Comparison of ENCODE assay signal across 7 mouse cellular contexts in genomic region chr6:39256304-39257103, GRCm38 (mm10). TPM values are rescaled to one million over a fixed set of nuclear protein-coding genes. Genes with fewer than 3 reads are reported as not detected.
A peak's percentile ranks its signal among the peaks of the same experiment; 100 is the strongest.
DNase-seq lines count a peak whose midpoint lies in the region; ATAC-seq lines count a peak whose summit lies in the region.

No protein-coding gene starts in this region.

- peak overlapping the region; percentile 53 for H3K4me3 ChIP-seq in intestine, embryonic 15.5 days (replicated peaks)
- peak overlapping the region; percentile 42 for H3K4me3 ChIP-seq in limb, embryonic 11.5 days (ENCODE audit: low read depth, low read length)
- H3K4me3 ChIP-seq in midbrain, embryonic 10.5 days, result peak overlapping the region; percentile 53
- H3K4me3 ChIP-seq in stomach, embryonic 14.5 days (ENCODE audit: low read depth, low read length), result peak overlapping the region; percentile 48

- H3K27me3 ChIP-seq in intestine, embryonic 15.5 days (replicated peaks), result no peaks in the 10 kb centered on the region
- H3K27me3 ChIP-seq in limb, embryonic 11.5 days (ENCODE audit: control insufficient read depth, insufficient read depth, low read length), result no peaks in the 10 kb centered on the region
- peaks cover 33% of the 10 kb centered on the region for H3K27me3 ChIP-seq in midbrain, embryonic 10.5 days (ENCODE audit: low read depth, poor library complexity, severe bottlenecking)
- H3K27me3 ChIP-seq in stomach, embryonic 14.5 days (ENCODE audit: control insufficient read depth, insufficient read depth, low read length), result no peaks in the 10 kb centered on the region

- peak; percentile 60 for DNase-seq in brain, adult 2 months (ENCODE audit: low read depth, low spot score)
- DNase-seq in embryo, embryonic 11.5 days (ENCODE audit: low read depth, low spot score), result peak; percentile 66
- peak; percentile 73 to 81 for DNase-seq in heart, adult 18-20 months
- DNase-seq in limb, embryonic 11.5 days (ENCODE audit: low spot score), result peak; percentile 88
- DNase-seq in midbrain, embryonic 10.5 days (ENCODE audit: low spot score), result peak; percentile 91

- peak overlapping the region; percentile 63 for H3K27ac ChIP-seq in intestine, embryonic 15.5 days
- H3K27ac ChIP-seq in limb, embryonic 11.5 days (replicated peaks; ENCODE audit: low read depth, low read length), result peak overlapping the region; percentile 56; the same call in 1 of the 2 replicates
- peak overlapping the region; percentile 85 for H3K27ac ChIP-seq in midbrain, embryonic 10.5 days (replicated peaks)
- H3K27ac ChIP-seq in stomach, embryonic 14.5 days (ENCODE audit: low read length), result peak overlapping the region; percentile 39; the same call in 1 of the 2 replicates

- peak overlapping the region; percentile 50 for H3K9ac ChIP-seq in intestine, embryonic 15.5 days
- H3K9ac ChIP-seq in limb, embryonic 11.5 days (ENCODE audit: low read length), result peak overlapping the region; percentile 64
- peak overlapping the region; percentile 40 for H3K9ac ChIP-seq in stomach, embryonic 14.5 days (replicated peaks; ENCODE audit: low read depth, low read length)

- WGBS in intestine, embryonic 15.5 days, result 3% methylated on average over 48 of the region's 48 CpGs
- WGBS in limb, embryonic 11.5 days, result under 1% methylated on average over 48 of the region's 48 CpGs
- 3% methylated on average over 48 of the region's 48 CpGs for WGBS in midbrain, embryonic 10.5 days
- WGBS in stomach, embryonic 14.5 days, result 2% methylated on average over 48 of the region's 48 CpGs

- peak overlapping the region; percentile 99 for H3K4me2 ChIP-seq in intestine, embryonic 15.5 days (replicated peaks)
- H3K4me2 ChIP-seq in limb, embryonic 11.5 days (ENCODE audit: low read depth, severe bottlenecking), result peak overlapping the region; percentile 86
- H3K4me2 ChIP-seq in stomach, embryonic 14.5 days (replicated peaks; ENCODE audit: low read depth, low read length), result peak overlapping the region; percentile 98

- ATAC-seq in intestine, embryonic 15.5 days, result peak; percentile 75
- peak; percentile 88 for ATAC-seq in limb, embryonic 11.5 days (ENCODE audit: insufficient number of reproducible peaks, low FRiP score, low TSS enrichment, low read depth)
- peak; percentile 66; the same call in 1 of the 2 replicates for ATAC-seq in stomach, embryonic 14.5 days (ENCODE audit: insufficient number of reproducible peaks, insufficient read depth, low FRiP score, low read depth)

- H3K4me1 ChIP-seq in intestine, embryonic 15.5 days (replicated peaks), result peaks cover 14% of the 10 kb centered on the region
- peaks cover 12% of the 10 kb centered on the region for H3K4me1 ChIP-seq in limb, embryonic 11.5 days (ENCODE audit: control insufficient read depth, insufficient read depth, low read length)
- peaks cover 31% of the 10 kb centered on the region for H3K4me1 ChIP-seq in midbrain, embryonic 10.5 days
- no peaks in the 10 kb centered on the region for H3K4me1 ChIP-seq in stomach, embryonic 14.5 days (ENCODE audit: control insufficient read depth, insufficient read depth, low read length)

- no peaks in the 10 kb centered on the region for H3K36me3 ChIP-seq in intestine, embryonic 15.5 days
- H3K36me3 ChIP-seq in limb, embryonic 11.5 days (ENCODE audit: control insufficient read depth, insufficient read depth, low read length), result no peaks in the 10 kb centered on the region
- no peaks in the 10 kb centered on the region for H3K36me3 ChIP-seq in midbrain, embryonic 10.5 days
- H3K36me3 ChIP-seq in stomach, embryonic 14.5 days (ENCODE audit: control insufficient read depth, insufficient read depth, low read length), result no peaks in the 10 kb centered on the region

- no peaks in the 10 kb centered on the region for H3K9me3 ChIP-seq in intestine, embryonic 15.5 days
- no peaks in the 10 kb centered on the region for H3K9me3 ChIP-seq in limb, embryonic 11.5 days (ENCODE audit: control insufficient read depth, low read length)
- H3K9me3 ChIP-seq in midbrain, embryonic 10.5 days (replicated peaks), result no peaks in the 10 kb centered on the region
- no peaks in the 10 kb centered on the region for H3K9me3 ChIP-seq in stomach, embryonic 14.5 days (ENCODE audit: control insufficient read depth, low read depth, low read length)

RNA-seq across cellular contexts. Expression of gene Kdm7a, which starts 49.9 kb away (rescaled TPM):
- total RNA-seq in heart, adult 18-20 months (2021), result 10 to 100 TPM; 18.7 to 18.8 TPM
- 4.9 and 5.1 TPM in 2 replicates for polyA plus RNA-seq in intestine, embryonic 15.5 days (2015; fragmentation: Nextera tagmentation; extraction: Ambion mirVana)
- polyA plus RNA-seq in limb, embryonic 11.5 days (2014; fragmentation: Nextera tagmentation; extraction: Ambion mirVana), result 10.7 and 11.8 TPM in 2 replicates
- polyA plus RNA-seq in midbrain, embryonic 10.5 days (2016; fragmentation: Nextera tagmentation; extraction: Ambion mirVana), result 10.4 and 12.4 TPM in 2 replicates
- 6.5 and 7.2 TPM in 2 replicates for polyA plus RNA-seq in stomach, embryonic 14.5 days (2014; fragmentation: Nextera tagmentation; extraction: Ambion mirVana)

Comparison
In these comparisons a context has a peak if more than half of its experiments do, and no peak if none do; other contexts are left out.
1. Peak in every context shown above with its lines: DNase-seq, ATAC-seq, H3K4me3 ChIP-seq and H3K27ac ChIP-seq.